Mouse (Mus musculus): ENCODE results near the gene Hectd4.
"Not testable (repeated sequence)": the region's sequence is repeated elsewhere in the genome, so short reads cannot be mapped to it uniquely, and the experiment has no call there.

Gene Hectd4

GRCm38 (mm10) chr5:121284816-121285215 lies 64.8 kb downstream of the Hectd4 start:
- DNase-seq (ENCODE audit: low spot score), result no peak

GRCm38 (mm10) chr5:121287213-121287612 lies 67.2 kb downstream of the Hectd4 start:
- DNase-seq (ENCODE audit: low spot score), result no peak

GRCm38 (mm10) chr5:121290289-121290688 lies 70.3 kb downstream of the Hectd4 start:
- DNase-seq (ENCODE audit: low spot score), result peak; percentile 25

- DNase-seq (ENCODE audit: low spot score), result no peak
Observed at GRCm38 (mm10) chr5:121292309-121293165, 72.5 kb downstream of the Hectd4 start.

GRCm38 (mm10) chr5:121305009-121305408 lies 85.0 kb downstream of the Hectd4 start:
- DNase-seq (ENCODE audit: low spot score), result no peak

- no peak for DNase-seq (ENCODE audit: low spot score)
Observed at GRCm38 (mm10) chr5:121307620-121308019, 87.6 kb downstream of the Hectd4 start.

- DNase-seq (ENCODE audit: low spot score), result no peak
Observed at GRCm38 (mm10) chr5:121311576-121311975, 91.6 kb downstream of the Hectd4 start.

GRCm38 (mm10) chr5:121313764-121314474 lies 93.9 kb downstream of the Hectd4 start:
- peak; percentile 38 for DNase-seq (ENCODE audit: low spot score)

- no peak for DNase-seq (ENCODE audit: low spot score)
Observed at GRCm38 (mm10) chr5:121326079-121326805, 106.2 kb downstream of the Hectd4 start.

GRCm38 (mm10) chr5:121329333-121330058 lies 109.5 kb downstream of the Hectd4 start:
- DNase-seq (ENCODE audit: low spot score), result no peak

- DNase-seq (ENCODE audit: low spot score), result not testable (repeated sequence)
Observed at GRCm38 (mm10) chr5:121330154-121330816, 110.3 kb downstream of the Hectd4 start.

GRCm38 (mm10) chr5:121331731-121332130 lies 111.7 kb downstream of the Hectd4 start:
- DNase-seq (ENCODE audit: low spot score), result no peak

GRCm38 (mm10) chr5:121333976-121334375 lies 114.0 kb downstream of the Hectd4 start:
- no peak for DNase-seq (ENCODE audit: low spot score)

- no peak for DNase-seq (ENCODE audit: low spot score)
Observed at GRCm38 (mm10) chr5:121334454-121334853, 114.4 kb downstream of the Hectd4 start.

- DNase-seq (ENCODE audit: low spot score), result no peak
Observed at GRCm38 (mm10) chr5:121335426-121335825, 115.4 kb downstream of the Hectd4 start.

GRCm38 (mm10) chr5:121336009-121336408 lies 116.0 kb downstream of the Hectd4 start:
- no peak for DNase-seq (ENCODE audit: low spot score)

GRCm38 (mm10) chr5:121336776-121337175 lies 116.8 kb downstream of the Hectd4 start:
- no peak for DNase-seq (ENCODE audit: low spot score)

- DNase-seq (ENCODE audit: low spot score), result no peak
Observed at GRCm38 (mm10) chr5:121339507-121340230, 119.7 kb downstream of the Hectd4 start.

GRCm38 (mm10) chr5:121340965-121341473 lies 121.0 kb downstream of the Hectd4 start:
- no peak for DNase-seq (ENCODE audit: low spot score)

GRCm38 (mm10) chr5:121342490-121342889 lies 122.5 kb downstream of the Hectd4 start:
- DNase-seq (ENCODE audit: low spot score), result no peak

Measured in left cerebral cortex, adult 11 months (tissue).